Mouse (Mus musculus) forebrain, postnatal 0 days (tissue): Measurements from ENCODE around the gene Reep6. TPM values are rescaled to one million over a fixed set of nuclear protein-coding genes. Genes with fewer than 3 reads are reported as not detected.

Experiments
- ATAC-seq: fragments of 200-750 bp; cut with Nextera tagmentation; 2 replicates; pipeline ENCODE4 v1.8.0; 2017; ENCODE audit warnings: mild to moderate bottlenecking, moderate library complexity
- DNase-seq: peaks from one replicate; pipeline ENCODE4 v3.0.0-alpha.2; 2015
- H3K27ac ChIP-seq: fragments of 300-500 bp; sonication (generic); 2 replicates; pipeline ENCODE4 v1.5.1; 2014; ENCODE audit warnings: low read depth, mild to moderate bottlenecking, antibody characterized with exemption, low read length, moderate library complexity, mixed read lengths
- H3K27me3 ChIP-seq: fragments of 300-500 bp; sonication (generic); 2 replicates; pipeline ENCODE4 v1.6.1; 2014; ENCODE audit warnings: mild to moderate bottlenecking, low read length, mixed read lengths; ENCODE audit not compliant: insufficient read depth
- H3K36me3 ChIP-seq: fragments of 300-500 bp; sonication (generic); 2 replicates; pipeline ENCODE4 v1.6.1; 2014; ENCODE audit warnings: mild to moderate bottlenecking, moderate library complexity; ENCODE audit not compliant: insufficient read depth
- H3K4me1 ChIP-seq: fragments of 300-500 bp; sonication (generic); 2 replicates; pipeline ENCODE4 v1.6.1; 2014; ENCODE audit warnings: antibody characterized with exemption; ENCODE audit not compliant: insufficient read depth
- H3K4me2 ChIP-seq: fragments of 300-500 bp; sonication (generic); 2 replicates; pipeline ENCODE4 v1.6.1; 2014; ENCODE audit warnings: low read depth, mild to moderate bottlenecking, moderate library complexity
- H3K4me3 ChIP-seq: fragments of 300-500 bp; sonication (generic); 2 replicates; pipeline ENCODE4 v1.5.1; 2014; ENCODE audit warnings: low read depth, low read length, mixed read lengths
- H3K9ac ChIP-seq: fragments of 300-500 bp; sonication (generic); 2 replicates; pipeline ENCODE4 v1.6.1; 2014; ENCODE audit warnings: mild to moderate bottlenecking
- H3K9me3 ChIP-seq: fragments of 300-500 bp; sonication (generic); 2 replicates; pipeline ENCODE4 v1.6.1; 2016; ENCODE audit warnings: low read length
- CTCF ChIP-seq: sonication (generic); IDR thresholded peaks from 2 replicates; pipeline ENCODE4 v1.5.1; 2016; ENCODE audit warnings: antibody characterized with exemption, control low read depth, low read depth
- WGBS: fragments of 180-500 bp; shearing (Covaris S2); extraction: QIAGEN DNeasy Blood & Tissue Kit; methylation state at CpG from one replicate; pipeline ENCODE4 v1.1.7; 2014; 5-methylcytosine and 5-hydroxymethylcytosine counted together
- polyA plus RNA-seq: library from polyadenylated mRNA; unstranded; fragments of >200 nt; fragmentation: Nextera tagmentation; extraction: Ambion mirVana; gene quantifications from 2 replicates; pipeline ENCODE4 v1.2.1, GENCODE M21; 2015
- total RNA-seq: library from RNA; depleted of rRNA; stranded (reverse); fragments of >200 nt; gene quantifications from 2 replicates; pipeline ENCODE4 v1.2.3, GENCODE M21; 2014; rRNA removed

Gene Reep6
- total RNA-seq (1.8 and 2.7 TPM in 2 replicates), polyA plus RNA-seq (5.1 and 6.4 TPM in 2 replicates)

DNA sequence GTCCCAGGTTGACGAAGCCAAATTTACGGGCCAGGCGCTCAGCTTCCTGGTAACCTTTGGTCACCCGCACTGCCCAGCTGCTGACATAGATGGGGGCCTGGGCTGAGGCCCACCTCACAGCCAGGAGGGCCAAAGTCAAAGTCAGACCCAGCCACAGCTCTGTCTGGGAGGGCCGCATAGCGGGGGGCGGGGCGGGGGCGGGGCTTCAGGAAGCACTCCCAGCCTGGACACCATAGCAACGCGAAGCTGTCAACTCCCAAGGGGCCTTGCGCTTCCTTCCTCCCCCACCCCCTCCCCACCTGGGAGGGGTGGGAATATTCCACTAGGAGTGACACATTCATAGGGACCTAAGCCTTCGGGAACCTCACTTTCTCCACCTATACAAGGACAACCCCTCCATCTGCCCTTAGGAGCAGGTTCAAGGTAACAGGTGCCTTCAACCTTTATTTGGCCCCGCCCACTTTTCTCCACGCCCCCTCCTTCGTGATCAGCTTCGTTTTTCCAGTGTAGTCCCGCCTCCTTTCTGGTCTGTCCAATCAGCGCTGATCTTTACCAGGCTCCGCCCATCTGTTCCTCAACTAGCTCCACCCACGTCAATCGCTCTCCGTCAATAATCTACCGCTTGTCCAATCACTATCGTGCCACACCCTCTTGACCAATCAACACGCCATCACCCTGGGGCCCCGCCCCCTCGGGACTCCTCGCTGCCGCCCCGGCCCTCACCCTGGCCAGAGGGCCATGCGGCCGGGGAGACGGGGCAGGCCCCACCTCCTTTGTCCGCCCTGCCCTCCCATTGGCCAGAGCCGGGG, at the start of gene Reep6, which contains the start of gene Pcsk4:
Gene Reep6 (plus strand): TSS at position 681 of the 809 bp plus-strand sequence.
Gene Pcsk4 (minus strand): TSS at position 226 of the 809 bp plus-strand sequence.
- peak within 1 kb of the TSS; percentile 54 for H3K4me3 ChIP-seq
- 5% methylated on average over 31 of the region's 36 CpGs for WGBS
- no peak within 1 kb of the TSS for H3K27ac ChIP-seq
- H3K36me3 ChIP-seq, result no peaks in the 10 kb centered on the region
- 0 out of 2 replicates have a peak, but pooled peaks cover 5% of the 10 kb centered on the region for H3K27me3 ChIP-seq
- DNase-seq, result peak; percentile 96
- no peaks in the 10 kb centered on the region for H3K9me3 ChIP-seq
- no peak for TF ChIP-seq CTCF
- peak within 1 kb of the TSS; percentile 90 for H3K4me2 ChIP-seq
- peak; percentile 93 for ATAC-seq
- peaks cover 11% of the 10 kb centered on the region for H3K4me1 ChIP-seq
- H3K9ac ChIP-seq, result peak within 1 kb of the TSS; percentile 47

DNA sequence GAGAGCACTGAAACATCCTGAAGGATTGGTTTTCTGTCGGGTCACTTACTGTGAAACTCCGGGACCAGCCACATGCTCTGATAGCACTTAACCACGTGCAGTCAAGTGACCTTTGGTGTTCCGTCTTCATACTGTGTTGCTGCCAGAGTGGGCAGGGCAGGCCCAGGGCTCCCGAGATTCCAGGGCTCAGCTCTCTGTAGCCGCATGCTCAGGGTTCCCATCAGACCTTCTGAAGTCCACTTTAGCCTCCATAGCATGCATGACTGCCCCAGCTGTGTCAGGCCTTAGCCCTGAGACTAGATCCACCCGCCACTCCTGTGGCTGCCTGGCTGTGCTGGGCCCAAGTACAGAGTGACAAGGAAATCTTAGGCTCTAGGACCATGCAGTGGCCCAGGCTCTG, 48.4 kb upstream of the Reep6 start:
- H3K9ac ChIP-seq, result no peak overlapping the region
- no peaks in the 10 kb centered on the region for H3K4me1 ChIP-seq
- H3K4me3 ChIP-seq, result no peak overlapping the region
- H3K36me3 ChIP-seq, result peaks cover 88% of the 10 kb centered on the region
- DNase-seq, result no peak
- H3K27me3 ChIP-seq, result no peaks in the 10 kb centered on the region
- no peak for ATAC-seq
- WGBS, result 89% methylated on average over 7 of the region's 7 CpGs
- H3K9me3 ChIP-seq, result no peaks in the 10 kb centered on the region
- no peak overlapping the region for H3K4me2 ChIP-seq
- no peak for TF ChIP-seq CTCF
- H3K27ac ChIP-seq, result no peak overlapping the region

DNA sequence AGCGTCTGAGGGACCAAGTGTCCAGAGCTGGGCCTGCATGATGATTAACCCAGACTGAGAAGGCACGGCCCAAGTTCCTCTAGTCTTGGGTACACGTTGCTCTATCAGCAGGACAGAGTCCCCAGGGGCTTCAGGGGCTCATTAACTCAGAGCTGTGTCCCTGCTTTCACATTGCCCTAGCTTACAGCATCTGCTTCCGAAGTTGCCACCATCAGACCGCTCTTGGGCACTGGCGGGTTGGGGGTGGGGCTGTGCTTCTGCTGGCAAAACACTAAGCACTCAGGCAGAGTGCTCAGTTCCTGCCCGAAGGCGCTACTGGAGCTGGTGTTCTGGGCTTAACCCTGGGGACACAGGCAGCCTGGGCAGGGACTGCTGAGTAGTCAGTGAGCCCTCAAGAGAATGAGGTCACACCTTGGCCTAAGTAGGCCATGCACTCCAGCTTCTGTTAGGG, 47.8 kb upstream of the Reep6 start:
- Histone ChIP-seq H3K36me3 (peaks cover 93% of the 10 kb centered on the region), H3K27ac (no peak overlapping the region), H3K4me2 (no peak overlapping the region), H3K9me3 (no peaks in the 10 kb centered on the region), H3K4me3 (no peak overlapping the region), H3K27me3 (no peaks in the 10 kb centered on the region), H3K9ac (no peak overlapping the region), H3K4me1 (no peaks in the 10 kb centered on the region)
- ATAC-seq (no peak), DNase-seq (no peak)
- no peak for TF ChIP-seq CTCF
- WGBS, result 77% methylated on average over 8 of the region's 8 CpGs

DNA sequence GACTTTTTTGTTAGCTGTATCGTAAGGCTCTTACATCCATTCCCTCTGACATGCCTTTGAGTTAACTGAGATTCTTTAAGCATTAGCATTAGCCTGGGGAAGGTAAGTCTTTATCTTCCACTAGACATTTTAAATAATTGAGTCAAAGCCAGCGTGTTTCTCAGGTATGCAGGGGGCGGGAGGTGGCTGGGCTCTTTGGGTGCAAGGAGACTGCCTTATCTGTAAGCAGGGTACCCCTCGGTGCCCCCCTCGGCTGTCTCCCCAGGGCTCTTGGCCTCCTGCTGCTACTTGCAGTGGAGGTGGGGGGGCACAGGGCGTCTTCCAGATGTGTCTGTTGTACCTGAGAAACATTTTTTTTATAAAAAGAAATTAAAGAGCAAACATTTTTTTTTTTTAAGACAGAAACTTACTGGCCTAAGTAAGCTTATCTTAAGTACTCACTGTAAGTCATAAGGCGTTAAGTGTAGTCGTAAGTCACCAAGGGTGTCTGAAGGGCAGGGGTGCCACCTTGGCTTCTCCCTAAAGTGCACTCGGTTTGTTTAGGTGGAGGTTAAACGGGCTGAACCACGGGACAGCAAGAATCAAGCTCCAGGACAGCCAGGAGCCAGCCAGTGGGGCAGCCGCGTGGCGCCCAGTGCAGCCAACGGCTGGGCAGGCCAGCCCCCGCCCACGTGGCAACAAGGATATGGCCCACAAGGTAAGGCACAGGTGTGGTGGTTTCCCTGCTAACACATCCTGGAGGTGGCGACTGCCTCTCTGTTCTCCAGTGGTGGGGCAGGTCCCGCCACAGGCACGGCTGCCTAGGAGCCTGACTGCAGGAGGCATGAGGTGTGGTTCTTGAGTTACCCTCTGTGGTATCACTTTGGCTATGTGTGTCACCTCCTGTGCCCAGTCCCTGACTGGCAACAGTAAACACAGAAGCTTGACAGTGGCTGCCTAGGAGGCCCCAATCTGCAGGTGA, 47.0 kb upstream of the Reep6 start:
- DNase-seq (no peak), ATAC-seq (no peak)
- peaks cover 92% of the 10 kb centered on the region for H3K36me3 ChIP-seq
- no peak for TF ChIP-seq CTCF
- no peak overlapping the region for H3K4me3 ChIP-seq
- WGBS, result 89% methylated on average over 20 of the region's 20 CpGs
- H3K9ac ChIP-seq, result no peak overlapping the region
- no peaks in the 10 kb centered on the region for H3K27me3 ChIP-seq
- no peak overlapping the region for H3K27ac ChIP-seq
- H3K4me2 ChIP-seq, result no peak overlapping the region
- no peaks in the 10 kb centered on the region for H3K9me3 ChIP-seq
- no peaks in the 10 kb centered on the region for H3K4me1 ChIP-seq

DNA sequence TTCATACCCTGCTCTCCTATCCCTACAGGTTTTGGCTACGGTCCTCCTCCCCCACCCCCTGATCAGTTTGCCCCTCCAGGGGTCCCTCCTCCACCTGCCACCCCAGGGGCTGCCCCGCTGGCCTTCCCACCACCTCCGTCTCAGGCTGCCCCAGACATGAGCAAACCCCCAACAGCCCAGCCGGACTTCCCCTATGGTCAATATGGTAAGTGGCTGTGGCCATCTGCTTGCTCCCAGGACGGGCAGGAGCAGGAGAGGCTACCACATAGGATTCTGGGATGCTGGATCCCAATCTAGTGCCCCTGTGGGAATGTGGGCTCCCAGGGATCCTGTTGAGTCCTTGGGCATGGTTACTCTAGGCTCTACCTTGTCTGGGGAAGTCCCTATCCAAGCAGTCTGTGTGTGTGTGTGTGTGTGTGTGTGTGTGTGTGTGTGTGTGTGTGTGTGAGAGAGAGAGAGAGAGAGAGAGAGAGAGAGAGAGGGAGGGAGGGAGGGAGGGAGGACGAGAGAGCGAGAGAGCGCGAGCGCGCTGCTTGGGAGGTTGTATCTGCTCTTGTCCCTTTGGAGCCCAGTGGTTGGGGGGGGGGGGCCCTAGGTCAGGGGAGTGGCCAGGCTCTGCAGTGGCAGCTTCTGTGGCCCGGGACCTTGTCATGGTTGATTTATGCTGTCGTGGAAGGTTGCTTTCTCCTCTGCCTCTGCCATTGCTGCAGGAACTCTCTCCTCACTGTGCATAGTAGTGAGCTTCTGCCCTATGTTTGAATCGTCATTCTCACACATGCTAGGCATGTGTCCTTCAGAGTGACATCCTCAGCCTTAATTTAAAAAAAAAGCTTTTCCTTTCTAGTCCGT, 44.3 kb upstream of the Reep6 start:
- H3K4me2 ChIP-seq, result no peak overlapping the region
- no peak for TF ChIP-seq CTCF
- H3K9me3 ChIP-seq, result no peaks in the 10 kb centered on the region
- 75% methylated on average over 15 of the region's 15 CpGs for WGBS
- no peak overlapping the region for H3K4me3 ChIP-seq
- no peaks in the 10 kb centered on the region for H3K4me1 ChIP-seq
- no peaks in the 10 kb centered on the region for H3K27me3 ChIP-seq
- DNase-seq (no peak), ATAC-seq (no peak)
- H3K9ac ChIP-seq, result no peak overlapping the region
- H3K36me3 ChIP-seq, result peaks cover 80% of the 10 kb centered on the region
- H3K27ac ChIP-seq, result no peak overlapping the region

DNA sequence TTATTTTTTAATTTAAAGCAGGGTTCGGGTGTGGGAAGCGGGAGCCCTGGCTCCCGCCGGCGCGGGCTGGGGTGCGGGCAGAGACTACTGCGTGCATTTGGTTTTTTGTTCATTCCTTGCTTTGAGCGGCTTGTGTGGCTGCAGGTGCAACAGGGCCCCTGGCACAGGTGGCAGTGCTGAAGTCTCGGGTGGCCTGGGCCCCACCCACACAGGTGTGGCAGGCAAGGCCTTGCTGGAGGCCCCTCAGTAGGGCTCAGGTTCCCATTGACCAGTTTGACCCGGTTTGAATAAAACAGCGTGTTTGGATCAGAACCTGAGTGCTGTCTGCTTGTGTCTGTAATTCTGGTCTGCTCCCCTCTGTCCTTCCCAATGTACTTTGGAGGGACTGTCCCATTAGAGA, 41.7 kb upstream of the Reep6 start:
- Histone ChIP-seq H3K4me1 (peaks cover 5% of the 10 kb centered on the region), H3K4me3 (no peak overlapping the region), H3K9ac (no peak overlapping the region), H3K36me3 (peaks cover 57% of the 10 kb centered on the region), H3K27ac (no peak overlapping the region), H3K4me2 (no peak overlapping the region), H3K9me3 (no peaks in the 10 kb centered on the region), H3K27me3 (no peaks in the 10 kb centered on the region)
- 93% methylated on average over 12 of the region's 12 CpGs for WGBS
- no peak for ATAC-seq
- DNase-seq, result no peak
- no peak for TF ChIP-seq CTCF
